Mouse (Mus musculus): ENCODE data around the gene Mpzl2.

- no peak for TF ChIP-seq POLR2A (IDR thresholded peaks at IDR 0.05; ENCODE audit: borderline replicate concordance, low read depth, low read length)
- no peak for TF ChIP-seq CTCF (IDR thresholded peaks at IDR 0.05; ENCODE audit: low read depth, low read length)
Observed at GRCm38 (mm10) chr9:44992271-44992670, 47.3 kb upstream of the Mpzl2 start.

All from bone marrow macrophage, adult 2 months (primary cell).